Mouse (Mus musculus): ENCODE results near the gene Scnn1b.

The Scnn1b gene

DNA sequence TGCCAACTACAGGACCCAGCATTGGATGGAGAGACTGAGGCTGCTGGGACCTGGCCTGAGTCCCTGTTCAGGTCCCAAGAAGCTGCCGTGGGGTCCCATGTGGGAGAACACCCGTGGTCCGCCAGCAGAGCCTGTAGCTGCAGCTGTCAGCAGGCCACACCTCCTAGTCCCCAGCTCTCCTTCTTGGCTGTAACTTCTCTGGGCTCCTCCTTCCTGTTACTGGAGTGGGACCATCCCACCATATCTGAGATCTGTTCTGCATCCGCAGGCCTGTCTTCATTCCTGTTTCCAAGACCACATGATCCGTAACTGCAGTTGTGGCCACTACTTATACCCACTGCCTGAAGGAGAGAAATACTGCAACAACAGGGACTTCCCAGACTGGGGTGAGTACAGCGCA, 49.1 kb downstream of the Scnn1b start:
- no peak for DNase-seq (ENCODE audit: low read depth, low spot score)

DNA sequence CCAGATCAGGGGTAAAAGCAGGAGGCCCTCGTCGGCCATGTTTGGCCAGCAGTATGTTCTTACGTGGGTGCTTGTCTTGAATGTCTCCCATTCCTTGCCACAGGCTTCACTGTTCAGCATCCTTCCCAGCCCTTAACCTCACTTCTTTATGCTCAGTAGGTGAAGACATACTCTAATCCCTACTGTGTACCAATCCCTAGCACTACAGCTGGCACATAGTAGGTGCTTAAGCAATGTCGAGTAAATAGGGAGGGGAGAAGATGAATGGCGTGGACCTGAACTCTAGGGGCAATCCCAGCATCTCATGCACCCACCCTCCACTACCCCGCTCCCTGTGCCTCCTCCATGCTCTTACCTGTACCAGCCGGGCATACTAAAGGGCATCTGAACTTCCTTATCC, 59.5 kb downstream of the Scnn1b start:
- DNase-seq (ENCODE audit: low read depth, low spot score): no peak

DNA sequence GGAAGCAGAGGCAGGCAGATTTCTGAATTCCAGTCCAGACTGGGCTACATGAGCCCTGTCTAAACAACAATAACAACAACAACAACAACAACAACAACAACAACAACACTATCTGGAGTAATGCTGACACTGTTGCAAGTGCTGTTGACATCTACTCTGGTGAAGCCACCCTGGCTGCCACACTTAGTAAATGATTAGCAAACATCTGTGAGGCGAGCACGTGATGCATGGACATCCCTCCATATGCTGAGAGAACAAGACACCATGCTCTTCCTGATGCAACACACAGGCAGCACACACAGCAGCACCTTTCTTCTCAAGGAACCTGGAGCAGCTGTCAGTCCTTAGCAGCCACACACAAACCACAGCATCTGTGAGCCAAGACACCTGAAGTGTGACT, 63.0 kb downstream of the Scnn1b start:
- no peak for DNase-seq (ENCODE audit: low read depth, low spot score)

DNA sequence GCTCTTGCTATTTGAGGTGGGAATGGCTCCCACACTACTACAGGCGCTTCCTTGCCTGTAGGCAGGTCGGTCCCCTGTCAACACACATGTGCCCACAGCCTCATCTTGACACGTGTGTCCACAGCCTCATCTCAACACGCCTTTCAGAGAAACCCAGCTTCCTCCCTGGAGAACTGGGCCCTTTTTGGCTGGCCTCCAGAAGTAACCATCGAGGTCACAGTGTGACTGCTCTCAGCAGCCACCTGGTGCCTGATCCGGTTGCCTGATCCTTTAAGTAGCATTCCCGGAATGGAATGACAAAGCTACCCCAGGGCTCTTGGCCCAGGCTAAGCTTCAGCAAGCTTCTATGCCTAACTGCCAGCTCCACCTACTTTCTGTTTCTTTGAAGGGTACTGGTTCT, 66.4 kb downstream of the Scnn1b start:
- DNase-seq (ENCODE audit: low read depth, low spot score): no peak

DNA sequence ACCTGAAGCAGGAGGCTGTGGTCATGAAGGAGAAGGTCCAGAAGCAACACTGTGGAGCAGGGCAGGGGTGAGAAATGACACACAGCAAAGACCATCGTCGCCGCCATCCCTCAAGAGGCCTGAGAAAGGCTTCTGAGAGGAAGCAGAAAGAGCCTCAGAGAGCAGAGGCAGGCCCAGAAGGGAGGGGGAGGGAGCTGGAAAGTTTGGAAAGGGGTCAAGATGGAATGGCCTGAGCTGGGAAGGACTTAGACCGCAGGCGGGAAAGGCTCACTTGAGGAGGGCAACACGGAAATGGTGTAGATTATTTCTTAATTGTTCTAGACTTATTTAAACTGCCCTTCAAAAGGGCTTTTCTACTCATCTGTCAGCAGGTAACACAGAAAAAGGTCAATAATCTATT, 68.8 kb downstream of the Scnn1b start:
- DNase-seq (ENCODE audit: low read depth, low spot score): no peak

DNA sequence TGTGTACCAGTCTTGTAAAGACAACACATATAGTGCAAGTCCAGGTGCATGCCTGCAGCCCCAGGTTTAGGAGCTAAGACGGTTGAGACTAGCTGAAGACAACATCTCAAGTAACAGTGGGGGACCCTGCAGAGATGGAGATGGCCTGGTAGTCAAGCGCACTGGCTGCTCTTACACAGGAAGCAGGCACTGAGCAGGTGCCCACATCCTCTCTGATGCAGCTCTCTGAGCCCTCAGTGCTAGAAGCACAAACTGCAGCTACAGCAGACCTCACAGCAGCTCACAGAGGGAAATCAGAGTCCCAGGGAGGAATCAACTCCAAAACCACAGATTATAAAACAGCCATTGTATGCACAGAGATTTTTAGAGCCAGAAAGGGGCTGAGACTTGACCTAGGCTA, 69.5 kb downstream of the Scnn1b start:
- DNase-seq (ENCODE audit: low read depth, low spot score): peak; percentile 51

DNA sequence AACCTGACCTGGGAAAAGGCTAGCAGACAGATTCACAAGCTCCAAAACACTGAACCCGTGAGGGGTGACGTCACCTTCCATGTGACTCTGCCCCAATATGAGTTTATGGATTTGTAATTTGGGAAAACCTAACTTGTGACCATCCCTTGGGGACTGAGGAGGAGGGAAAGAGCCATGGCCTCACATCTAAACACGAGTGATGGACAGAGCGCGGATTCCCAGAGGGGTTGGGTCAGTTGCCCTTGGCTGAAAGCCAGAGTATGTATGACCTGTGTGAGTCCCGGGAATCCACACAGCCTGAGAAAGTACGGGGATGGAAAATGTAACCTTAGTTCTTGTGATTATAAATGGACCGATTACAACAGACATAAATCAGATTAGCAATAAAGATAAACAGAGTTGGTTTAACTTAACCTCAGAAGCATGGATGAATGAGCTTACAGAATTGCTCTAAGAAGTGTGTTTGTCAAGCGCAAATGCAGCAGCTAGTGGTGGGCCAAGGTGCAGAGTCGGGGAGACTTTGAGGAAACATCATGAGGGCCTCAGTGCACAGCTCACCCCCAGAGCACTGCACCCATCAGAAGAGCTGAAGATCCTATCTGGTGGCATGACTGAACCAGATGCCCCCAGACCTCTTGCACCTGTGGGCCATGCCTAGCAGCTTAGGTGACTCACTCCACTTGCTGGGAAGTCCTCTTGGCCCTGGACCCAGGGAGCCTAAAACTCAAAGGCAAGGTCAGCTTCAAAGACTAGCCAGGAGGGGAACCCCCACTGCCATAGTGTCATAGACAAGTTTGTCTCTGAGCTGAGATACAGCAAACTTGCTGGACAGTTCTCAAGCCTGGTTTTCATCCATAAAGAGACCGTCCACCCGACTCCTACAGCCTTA, 71.3 kb downstream of the Scnn1b start:
- DNase-seq (ENCODE audit: low read depth, low spot score): no peak

DNA sequence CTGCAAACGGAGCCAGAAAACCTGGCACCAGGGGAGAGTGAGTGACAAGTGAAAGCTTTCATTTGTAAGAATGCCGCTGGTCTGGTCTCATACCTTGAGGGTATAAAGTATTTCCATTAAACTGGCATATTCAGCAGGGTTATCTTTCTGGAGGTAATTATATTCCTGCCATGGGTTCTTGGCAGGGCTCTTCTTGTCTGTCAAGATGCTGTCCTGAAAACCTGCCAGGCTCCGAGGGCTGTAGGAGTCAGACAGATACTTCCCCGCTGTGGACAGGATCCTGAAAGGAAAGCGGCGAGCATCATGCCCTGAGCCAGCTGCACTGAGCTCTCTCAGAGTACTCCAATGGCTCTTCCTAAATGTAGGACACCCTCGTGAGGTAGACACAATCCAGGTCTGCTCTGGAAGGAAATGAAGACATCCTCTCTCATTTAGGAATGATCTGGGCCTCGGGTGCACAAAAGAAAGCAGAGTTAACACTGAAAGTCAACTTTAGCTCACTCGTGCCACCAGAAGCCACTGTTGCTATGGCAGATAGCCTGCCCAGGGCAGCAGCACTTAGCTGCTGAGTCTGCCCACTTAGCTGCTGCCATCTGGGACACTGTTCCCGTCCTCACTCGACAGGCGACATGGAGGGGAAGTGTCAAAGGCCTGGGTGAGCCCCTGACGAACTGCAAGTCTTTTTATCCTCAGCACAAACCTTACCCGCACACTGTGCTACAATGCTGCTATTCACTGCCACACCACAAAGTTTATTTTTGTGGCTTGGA, 72.2 kb downstream of the Scnn1b start:
- DNase-seq (ENCODE audit: low read depth, low spot score): no peak

DNA sequence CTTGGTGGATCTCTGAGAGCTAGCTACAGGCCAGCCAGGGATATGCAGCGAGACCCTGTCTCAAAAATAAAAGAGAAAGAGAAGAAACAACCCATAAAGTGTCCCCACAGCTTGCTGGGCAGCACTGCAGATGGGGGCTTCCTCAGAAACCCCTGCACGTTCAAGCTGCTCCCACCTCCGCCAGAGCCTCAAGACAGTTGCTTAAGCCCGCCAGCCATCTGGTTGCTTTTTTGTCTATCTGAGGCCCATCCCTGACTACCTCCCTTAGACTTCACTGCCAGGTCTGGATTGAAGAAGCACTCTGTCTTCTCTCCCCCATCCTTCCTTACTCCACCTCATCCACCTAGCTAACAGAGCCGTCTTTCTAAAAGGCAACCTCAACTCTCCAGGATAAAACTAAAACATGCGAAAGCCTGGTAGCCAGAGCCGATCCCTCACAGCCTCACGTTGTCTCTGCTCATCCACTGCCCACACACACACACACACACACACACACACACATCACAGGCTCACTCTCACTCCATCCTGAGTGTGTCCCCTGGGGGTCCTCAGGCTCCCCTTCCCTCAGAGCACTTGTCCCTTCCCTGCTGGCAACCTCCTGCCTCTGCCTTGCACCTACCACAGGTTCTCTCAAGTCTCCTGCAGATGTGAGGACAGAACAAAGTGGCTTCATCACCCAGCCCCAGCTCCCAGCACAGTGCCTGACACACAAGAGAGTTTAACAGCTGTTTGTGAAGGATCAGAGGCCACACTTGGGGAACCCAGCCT, 73.5 kb downstream of the Scnn1b start:
- DNase-seq (ENCODE audit: low read depth, low spot score): no peak

DNA sequence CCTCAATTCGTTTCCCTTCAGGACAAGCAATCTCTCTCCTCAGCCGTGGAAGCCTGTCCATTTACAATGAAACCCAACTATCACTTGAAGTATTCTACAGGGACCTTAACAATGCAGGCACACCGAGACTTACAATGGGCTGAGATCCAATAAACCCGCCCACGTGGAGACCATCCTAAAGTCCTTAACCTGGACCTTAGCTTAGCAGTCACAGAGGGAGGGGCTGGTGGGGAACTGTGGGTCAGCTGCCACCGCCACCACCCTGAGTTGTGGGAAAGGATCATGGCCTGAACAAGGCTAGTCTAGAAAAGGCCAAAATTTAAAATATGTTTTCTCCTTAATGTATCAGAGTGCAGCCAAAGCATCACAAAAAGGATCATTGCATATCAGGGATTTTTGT, 74.4 kb downstream of the Scnn1b start:
- DNase-seq (ENCODE audit: low read depth, low spot score): no peak

DNA sequence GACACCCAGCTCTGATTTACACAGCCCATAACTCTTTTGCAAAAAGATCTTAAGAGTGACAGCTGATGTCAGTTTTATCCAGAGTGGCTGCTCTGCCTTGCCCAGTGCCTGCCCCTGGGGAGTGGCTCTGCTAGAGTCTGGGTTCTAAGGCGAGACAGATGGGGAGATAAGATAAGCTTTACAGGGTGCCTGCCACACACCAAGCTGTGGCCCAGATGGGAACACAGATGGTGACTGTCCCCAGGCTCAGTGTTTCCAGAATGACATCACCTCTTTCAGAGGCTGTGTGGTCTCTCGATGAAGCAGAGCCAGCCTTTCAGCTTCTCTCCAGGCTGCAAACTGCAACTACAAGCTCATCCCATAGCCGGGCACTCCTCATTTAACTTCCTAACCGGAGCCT, 74.9 kb downstream of the Scnn1b start:
- no peak for DNase-seq (ENCODE audit: low read depth, low spot score)

DNA sequence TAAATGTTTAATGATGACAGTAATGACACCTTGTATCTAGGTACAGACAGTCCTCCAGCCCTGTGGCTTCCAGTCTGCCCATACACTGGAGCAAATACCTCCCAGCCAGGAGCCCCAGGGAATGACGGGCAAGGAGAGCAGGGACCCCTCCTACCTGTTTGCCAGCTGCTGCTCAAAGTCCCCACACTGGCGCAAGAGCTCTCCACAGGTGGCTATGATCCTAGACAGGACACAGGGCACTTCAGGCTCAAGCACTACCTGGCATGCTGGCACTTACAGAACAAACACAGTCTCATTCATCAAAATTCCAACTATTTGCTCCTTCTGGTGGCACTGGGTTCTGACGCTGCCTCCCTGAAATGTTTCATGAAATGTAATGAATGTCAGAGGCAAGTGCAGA, 76.2 kb downstream of the Scnn1b start:
- DNase-seq (ENCODE audit: low read depth, low spot score): no peak

DNA sequence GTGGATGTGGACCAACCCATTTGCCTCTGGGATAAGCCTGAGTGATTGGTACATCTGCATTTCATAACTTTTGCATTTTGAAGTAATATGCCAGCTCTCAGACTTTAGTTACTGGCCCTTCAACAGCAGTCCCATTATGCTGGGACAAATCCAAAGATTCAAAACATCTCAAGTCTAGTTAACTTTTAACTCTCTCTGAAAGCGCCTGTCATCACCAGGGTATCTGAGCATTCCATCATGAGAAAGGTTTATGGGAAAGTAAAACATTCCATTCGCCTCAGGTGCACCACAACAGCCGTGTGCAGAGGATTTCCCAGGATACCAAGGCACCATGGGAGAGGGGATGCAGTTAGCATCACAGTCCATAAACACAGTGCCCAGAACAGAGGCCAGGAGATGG, 76.8 kb downstream of the Scnn1b start:
- no peak for DNase-seq (ENCODE audit: low read depth, low spot score)

DNA sequence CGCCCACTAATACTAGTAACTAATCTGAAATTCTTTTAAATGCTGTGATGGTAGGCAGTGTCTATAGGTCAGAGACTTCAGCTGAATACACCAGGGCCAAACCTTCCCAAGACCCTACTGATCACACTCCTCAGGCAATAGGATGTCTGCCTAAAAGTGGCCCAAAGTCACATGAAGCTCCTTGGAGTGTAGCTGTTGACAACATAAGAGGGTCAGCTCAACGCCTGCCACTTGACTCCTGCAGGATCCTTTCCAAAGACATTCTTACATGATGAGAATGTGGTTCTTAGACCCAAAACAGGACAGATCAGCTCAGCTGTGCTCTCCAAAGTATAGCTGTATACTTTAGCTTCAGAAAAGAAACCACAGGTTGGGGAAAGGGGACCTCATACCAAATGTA, 77.5 kb downstream of the Scnn1b start:
- no peak for DNase-seq (ENCODE audit: low read depth, low spot score)

DNA sequence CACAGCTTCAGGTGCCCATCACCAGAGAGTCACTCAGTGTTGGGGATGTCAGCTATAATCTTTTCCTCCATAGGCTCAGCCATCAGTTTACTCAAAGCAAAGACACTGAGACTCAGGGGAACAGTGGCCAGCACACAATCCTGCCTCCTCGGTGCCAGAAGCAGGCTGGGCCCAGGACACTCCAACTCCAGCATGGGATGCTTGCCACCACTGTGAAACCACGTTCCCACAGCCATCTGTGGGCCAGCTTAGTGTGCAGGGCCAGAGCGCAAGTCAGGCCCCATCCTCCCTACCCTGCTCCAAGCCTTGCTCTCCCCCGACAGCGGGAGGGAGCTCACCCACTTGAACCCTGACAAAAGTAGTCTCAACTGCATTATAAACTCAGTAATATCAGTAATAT, 81.4 kb downstream of the Scnn1b start:
- DNase-seq (ENCODE audit: low read depth, low spot score): no peak

DNA sequence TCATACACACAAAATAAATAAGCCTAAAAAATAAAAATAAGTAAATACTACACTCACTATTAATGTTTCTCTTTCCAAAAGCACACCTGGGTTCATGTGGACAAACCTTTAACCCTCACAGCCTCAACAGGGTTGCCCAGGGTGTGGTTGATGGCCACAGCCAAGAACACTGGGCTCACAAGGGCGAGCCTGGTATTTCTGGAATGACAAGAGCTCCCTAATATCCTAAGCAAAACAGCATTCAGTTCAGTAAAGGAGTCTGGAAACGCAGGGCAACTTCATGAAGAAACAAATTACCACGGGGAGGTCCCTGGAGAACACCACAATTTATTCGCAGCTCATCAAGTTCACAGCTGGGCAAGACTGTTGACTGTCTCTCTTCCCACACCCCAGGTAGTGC, 82.7 kb downstream of the Scnn1b start:
- no peak for DNase-seq (ENCODE audit: low read depth, low spot score)

DNA sequence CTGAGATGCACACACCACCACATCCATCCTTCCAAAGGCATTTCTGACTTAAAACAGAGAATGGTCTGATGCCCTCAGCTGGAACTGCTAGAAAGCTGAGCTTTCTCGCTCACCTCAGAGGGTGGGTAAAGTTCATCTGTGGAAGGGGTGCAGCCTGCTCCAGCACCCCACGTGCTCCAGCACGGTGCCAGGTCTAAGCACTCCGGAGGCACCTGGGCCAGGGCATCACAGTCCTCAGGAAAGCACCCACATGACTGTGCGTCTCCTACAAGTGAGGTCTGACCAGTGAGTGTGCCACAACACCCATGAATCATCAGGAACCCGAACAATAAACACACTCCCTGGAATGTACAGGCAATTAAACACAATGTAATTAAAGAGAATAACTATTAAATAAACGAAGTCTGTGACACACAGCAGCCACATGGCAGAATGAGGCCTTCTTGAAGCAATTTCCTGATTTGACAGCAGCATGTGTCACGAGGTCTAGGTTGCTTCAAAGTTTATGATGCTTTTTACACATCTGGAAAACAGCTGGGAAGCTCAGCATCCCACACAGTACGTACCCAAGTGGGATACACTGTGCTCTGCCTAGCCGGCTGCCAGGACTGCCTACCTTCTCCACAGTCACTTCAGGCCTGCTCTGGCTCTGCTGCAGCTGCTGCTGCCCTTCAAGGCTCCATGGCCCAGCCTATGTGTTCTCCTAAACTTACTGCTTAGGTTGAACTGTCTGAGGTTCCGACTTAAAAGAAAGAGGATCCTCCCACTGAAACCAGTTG, 90.2 kb downstream of the Scnn1b start:
- no peak for DNase-seq (ENCODE audit: low read depth, low spot score)

DNA sequence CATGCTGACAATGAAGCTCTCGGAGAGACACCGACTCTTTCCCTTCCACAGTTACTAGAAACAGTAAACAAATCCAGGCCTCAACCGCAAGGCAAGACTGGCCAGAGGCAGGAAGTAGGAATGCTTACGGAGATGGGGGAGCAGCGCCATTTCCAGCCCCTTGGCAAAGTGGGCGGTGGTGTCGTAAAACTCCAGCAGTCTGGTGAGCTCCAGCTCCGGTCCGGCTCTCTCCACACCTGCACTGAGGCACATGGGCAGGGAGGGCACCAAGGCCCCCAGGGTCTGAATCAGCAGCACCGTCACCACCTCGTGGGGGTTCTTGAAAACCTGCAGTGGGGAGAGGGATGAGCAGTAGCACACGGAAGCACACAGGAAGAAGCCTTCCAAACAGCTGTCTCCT, 91.0 kb downstream of the Scnn1b start:
- DNase-seq (ENCODE audit: low read depth, low spot score): no peak

DNA sequence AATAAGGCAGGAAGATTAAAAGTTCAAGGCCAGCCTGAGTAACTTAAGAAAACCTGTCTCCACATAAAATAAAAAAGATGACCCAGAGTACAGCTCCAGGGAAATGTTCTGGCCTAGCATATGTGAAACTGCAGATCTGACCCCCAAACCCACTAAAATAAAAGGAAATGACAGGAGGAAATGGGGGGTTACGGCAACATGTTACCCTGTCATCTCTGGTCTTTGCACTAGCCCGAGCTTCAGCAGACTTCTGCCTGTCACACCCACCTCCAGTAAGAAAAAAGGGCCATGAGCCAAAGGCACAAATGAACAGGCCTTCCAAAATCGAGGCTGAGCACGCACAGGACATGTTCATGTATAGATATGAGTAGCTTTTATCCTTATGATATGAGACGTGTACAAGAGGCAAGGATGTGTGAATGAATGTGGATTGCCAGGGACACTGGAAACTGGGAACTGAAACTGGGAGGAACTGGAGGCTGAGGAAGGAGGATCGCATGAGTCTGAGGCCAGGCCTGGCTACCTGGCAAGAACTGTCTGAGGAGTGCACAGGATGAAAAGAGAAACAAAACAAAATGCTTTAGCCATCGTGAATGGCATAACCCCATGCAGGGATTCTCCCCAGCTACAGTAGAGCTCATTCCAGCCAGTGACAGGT, 97.2 kb downstream of the Scnn1b start:
- no peak for DNase-seq (ENCODE audit: low read depth, low spot score)

DNA sequence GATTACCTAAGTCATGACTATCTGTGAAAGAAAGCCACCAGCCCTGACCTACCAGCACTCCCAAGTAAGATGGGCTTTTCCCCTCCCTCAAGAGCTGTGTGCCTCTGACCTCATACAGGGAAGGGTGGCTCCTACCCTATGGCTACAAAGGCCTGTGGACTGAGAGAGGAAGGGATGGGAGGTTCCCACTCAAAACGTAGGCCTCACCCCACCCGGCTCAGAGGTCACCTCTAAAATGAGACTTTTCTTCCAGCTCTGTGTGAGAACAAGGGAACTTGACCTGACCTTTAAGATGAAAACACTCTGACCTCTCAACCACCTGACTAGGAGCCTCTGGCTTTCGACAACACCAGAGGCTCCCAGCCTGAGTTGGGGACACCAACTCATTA, 97.7 kb downstream of the Scnn1b start:
- DNase-seq (ENCODE audit: low read depth, low spot score): no peak

DNA sequence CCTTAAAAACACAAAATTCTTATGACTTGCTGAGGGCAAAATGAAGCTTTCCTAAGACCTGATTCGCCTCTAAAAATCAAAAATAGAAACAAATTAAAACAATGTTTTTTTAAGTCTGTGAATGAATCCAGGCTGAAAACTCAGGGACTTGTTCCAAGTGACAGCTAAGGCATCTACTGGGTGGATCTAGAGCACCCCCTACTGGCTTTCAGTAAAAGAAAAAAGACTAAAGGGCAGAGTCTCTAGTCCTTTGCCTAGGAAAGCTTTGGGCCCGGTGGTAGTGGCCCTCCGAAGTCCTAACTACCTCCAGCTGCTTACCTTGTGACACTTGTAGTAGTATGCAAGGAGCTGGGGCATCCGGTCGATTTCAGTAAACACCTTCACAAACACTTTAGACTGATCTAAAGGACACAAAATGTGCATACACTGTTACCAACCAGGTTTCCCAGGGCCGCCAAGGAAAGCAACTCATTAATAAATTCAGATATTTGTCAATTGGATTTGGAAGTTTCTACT, 99.1 kb downstream of the Scnn1b start:
- peak; percentile 55 for DNase-seq (ENCODE audit: low read depth, low spot score)
